Mouse (Mus musculus) liver, embryonic 16.5 days (tissue): ENCODE data around the gene Gm21497. TPM values are rescaled to one million over a fixed set of nuclear protein-coding genes. Genes with fewer than 3 reads are reported as not detected.
"Not testable (repeated sequence)": the region's sequence is repeated elsewhere in the genome, so short reads cannot be mapped to it uniquely, and the experiment has no call there.

Experiments used
- ATAC-seq: fragments of 200-750 bp; cut with Nextera tagmentation; 2 replicates; pipeline ENCODE4 v1.8.0; 2017; ENCODE audit warnings: low read depth, mild to moderate bottlenecking, moderate number of reproducible peaks, moderate library complexity
- H3K27ac ChIP-seq: fragments of 300-500 bp; sonication (generic); 2 replicates; pipeline ENCODE4 v1.5.1; 2014; ENCODE audit warnings: mild to moderate bottlenecking, low read length
- H3K27me3 ChIP-seq: fragments of 300-500 bp; sonication (generic); 2 replicates; pipeline ENCODE4 v1.6.1; 2014; ENCODE audit warnings: low read depth, low read length, mixed read lengths; ENCODE audit not compliant: control insufficient read depth, insufficient read depth
- H3K36me3 ChIP-seq: fragments of 300-500 bp; sonication (generic); 2 replicates; pipeline ENCODE4 v1.6.1; 2014; ENCODE audit warnings: mild to moderate bottlenecking; ENCODE audit not compliant: control insufficient read depth, insufficient read depth
- H3K4me1 ChIP-seq: fragments of 300-500 bp; sonication (generic); 2 replicates; pipeline ENCODE4 v1.6.1; 2014; ENCODE audit warnings: low read depth, low read length, mixed read lengths; ENCODE audit not compliant: control insufficient read depth
- H3K4me2 ChIP-seq: fragments of 300-500 bp; sonication (generic); 2 replicates; pipeline ENCODE4 v1.6.1; 2014; ENCODE audit warnings: low read depth, low read length, mixed read lengths
- H3K4me3 ChIP-seq: fragments of 300-500 bp; sonication (generic); 2 replicates; pipeline ENCODE4 v1.5.1; 2014; ENCODE audit warnings: low read depth, mild to moderate bottlenecking, low read length
- H3K9ac ChIP-seq: fragments of 300-500 bp; sonication (generic); 2 replicates; pipeline ENCODE4 v1.6.1; 2014; ENCODE audit warnings: low read depth, low read length
- H3K9me3 ChIP-seq: fragments of 300-500 bp; sonication (generic); replicated peaks from 2 replicates; pipeline ENCODE4 v1.6.1; 2016; ENCODE audit warnings: low read length; ENCODE audit not compliant: control insufficient read depth
- WGBS: fragments of 180-500 bp; shearing (Covaris S2); extraction: QIAGEN DNeasy Blood & Tissue Kit; methylation state at CpG from one replicate; pipeline ENCODE4 v1.1.7; 2014; ENCODE audit not compliant: insufficient replicate concordance; 5-methylcytosine and 5-hydroxymethylcytosine counted together
- polyA plus RNA-seq: library from polyadenylated mRNA; unstranded; fragments of >200 nt; fragmentation: Nextera tagmentation; extraction: Ambion mirVana; gene quantifications from 2 replicates; pipeline ENCODE4 v1.2.1, GENCODE M21; 2015

Gene Gm21497
- polyA plus RNA-seq: not detected in 2 replicates

DNA sequence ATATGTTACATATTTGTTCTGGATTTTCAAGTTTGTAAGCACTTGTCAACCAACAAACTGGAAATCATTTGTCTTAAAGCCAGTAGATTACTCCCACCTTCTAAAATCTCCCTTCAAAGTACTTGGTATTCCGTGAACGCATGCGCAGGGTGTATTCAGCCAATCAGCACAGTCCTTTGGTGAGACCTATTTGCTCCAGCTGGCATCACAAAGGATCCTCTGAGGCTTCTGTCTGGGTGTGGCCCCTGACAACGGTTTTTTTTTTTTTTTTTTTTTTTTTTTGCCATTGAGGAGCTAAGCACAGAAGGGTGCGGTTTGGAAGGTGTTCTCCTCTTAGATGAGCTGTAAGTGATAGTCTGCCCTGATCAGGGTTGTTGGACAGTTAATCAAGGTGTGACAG is at the start of gene Gm21497:
Gene Gm21497, plus strand, starts transcription at position 301 of the 400 bp plus-strand sequence.
- ATAC-seq, H3K27me3 ChIP-seq, H3K27ac ChIP-seq, H3K36me3 ChIP-seq, H3K4me1 ChIP-seq, H3K9ac ChIP-seq, H3K4me2 ChIP-seq, H3K9me3 ChIP-seq, H3K4me3 ChIP-seq: not testable (repeated sequence)
- WGBS: no CpG with 5 or more reads among the region's 5 CpGs
